Mouse (Mus musculus) adrenal gland, postnatal 14 days (tissue): ENCODE data around the gene Itgad. TPM values are rescaled to one million over a fixed set of nuclear protein-coding genes. Genes with fewer than 3 reads are reported as not detected.

Experiments
- total RNA-seq: library from RNA; stranded (reverse); gene quantifications from 2 replicates; pipeline ENCODE4 v1.2.3, GENCODE M21; 2021

Gene Itgad
- total RNA-seq, 1 experiment from 2014 or later, result 0.93 TPM

Other genes starting within 250 kb of the Itgad start
- 24.0 and 25.5 TPM in 2 replicates for gene Kat8, start 241.9 kb upstream of the Itgad start, total RNA-seq
- 0.22 and 0.30 TPM in 2 replicates for gene Prss8, start 224.3 kb upstream of the Itgad start, total RNA-seq
- gene Prss36, start 207.7 kb upstream of the Itgad start, total RNA-seq, result 12.5 and 13.1 TPM in 2 replicates
- gene Fus, start 186.9 kb upstream of the Itgad start, total RNA-seq, result 275 and 322 TPM in 2 replicates
- gene Pycard, start 160.5 kb upstream of the Itgad start, total RNA-seq, result 3.4 and 10.1 TPM in 2 replicates
- gene Trim72, start 150.4 kb upstream of the Itgad start, total RNA-seq, result not detected in 2 replicates
- 4.2 and 6.4 TPM in 2 replicates for gene Itgam, start 91.7 kb upstream of the Itgad start, total RNA-seq
- not detected in 2 replicates for gene Gm49368, start 91.7 kb upstream of the Itgad start, total RNA-seq
- gene Itgax, start 24.8 kb upstream of the Itgad start, total RNA-seq, result 0.41 and 2.1 TPM in 2 replicates
- gene Cox6a2, start 52.0 kb downstream of the Itgad start, total RNA-seq, result not detected in 2 replicates
- 16.2 and 18.7 TPM in 2 replicates for gene Armc5, start 83.0 kb downstream of the Itgad start, total RNA-seq
- 6.9 and 7.2 TPM in 2 replicates for gene 9130023H24Rik, start 83.7 kb downstream of the Itgad start, total RNA-seq
- 30.0 and 32.3 TPM in 2 replicates for gene Tgfb1i1, start 92.4 kb downstream of the Itgad start, total RNA-seq
- gene Slc5a2, start 111.3 kb downstream of the Itgad start, total RNA-seq, result not detected in 2 replicates
- gene BC017158, start 143.8 kb downstream of the Itgad start, total RNA-seq, result 25.9 and 26.3 TPM in 2 replicates